Mouse (Mus musculus) testis, adult 2 months (tissue): ENCODE data around the gene Dnm1.

ENCODE experiments used
- CTCF ChIP-seq: fragments of 200-500 bp; IDR thresholded peaks from 2 replicates; pipeline ENCODE4 v1.5.1; 2012; ENCODE audit warnings: low read depth, mild to moderate bottlenecking, inconsistent platforms, low read length, moderate library complexity; ENCODE audit not compliant: control insufficient read depth, insufficient read depth, insufficient replicate concordance
- POLR2A ChIP-seq: fragments of 200-500 bp; IDR thresholded peaks from 2 replicates; pipeline ENCODE4 v1.6.1; 2012; ENCODE audit warnings: low read depth, mild to moderate bottlenecking, inconsistent platforms, low read length, moderate library complexity; ENCODE audit not compliant: control insufficient read depth

DNA sequence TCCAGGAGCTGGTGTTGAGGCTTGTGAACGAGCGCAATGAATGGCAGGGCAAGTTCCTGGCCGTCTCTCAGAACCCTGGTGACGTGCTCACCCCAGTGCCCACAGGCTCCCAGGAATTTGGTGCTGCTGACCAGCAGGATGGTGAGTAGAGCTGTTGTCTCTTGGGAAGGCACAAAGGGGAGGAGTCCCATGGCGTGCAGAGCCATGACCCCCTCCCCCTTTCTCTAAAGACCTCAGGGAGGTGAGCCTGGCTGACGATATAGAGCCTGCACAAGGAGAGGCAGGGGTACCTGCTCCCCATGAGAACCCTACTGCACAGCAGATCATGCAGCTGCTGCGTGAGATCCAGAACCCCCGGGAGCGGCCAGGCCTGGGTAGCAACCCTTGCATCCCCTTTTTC, 47.0 kb downstream of the Dnm1 start:
- TF ChIP-seq CTCF (no peak), POLR2A (no peak)
